Mouse (Mus musculus) spleen, adult 2 months (tissue): ENCODE data around the gene Siglecg.

Experiments used
- CTCF ChIP-seq: fragments of 200-500 bp; IDR thresholded peaks from 2 replicates; pipeline ENCODE4 v1.5.1; 2011; ENCODE audit warnings: mild to moderate bottlenecking, inconsistent platforms; ENCODE audit not compliant: insufficient read depth, insufficient read length, insufficient replicate concordance; ENCODE audit errors: extremely low read depth
- POLR2A ChIP-seq: fragments of 200-500 bp; IDR thresholded peaks from 2 replicates; pipeline ENCODE4 v1.6.1; 2011; ENCODE audit warnings: low read depth, low read length, inconsistent platforms

- TF ChIP-seq POLR2A, result no peak
- TF ChIP-seq CTCF, result peak; percentile 96
These were observed 15.1 kb downstream of the Siglecg start for GRCm38 (mm10) chr7:43422995-43423617.
